Mouse (Mus musculus): Measurements from ENCODE around the gene Gm1140. TPM values are rescaled to one million over a fixed set of nuclear protein-coding genes. Genes with fewer than 3 reads are reported as not detected.

Gene Gm1140
- polyA plus RNA-seq (2012; rRNA removed), result not detected in 2 replicates

DNA sequence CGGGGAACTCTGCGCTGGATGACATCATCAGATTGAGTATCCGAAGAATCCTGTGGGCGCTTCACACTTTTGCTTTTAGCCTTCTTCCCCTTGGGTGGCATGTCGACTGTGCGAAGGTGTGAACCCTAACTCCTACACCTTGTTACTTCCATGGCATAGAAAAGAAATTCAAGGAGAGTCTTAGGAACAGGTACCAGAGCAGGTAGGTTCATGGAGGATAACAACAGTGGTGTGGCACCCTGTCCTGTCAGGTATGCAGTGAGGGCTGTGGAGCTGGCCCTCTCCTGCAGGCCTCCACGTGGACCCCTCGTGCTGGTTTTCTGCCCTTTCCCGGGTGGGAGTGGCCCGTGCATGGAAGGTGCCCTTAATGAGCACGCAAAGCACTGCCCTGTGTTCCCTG is at the start of gene Gm1140:
Gm1140 (minus strand) TSS at position 101 of the 400 bp plus-strand sequence.

GRCm38 (mm10) chrX:67695398-67695797 is 2.0 kb upstream of the Gm1140 start, which contains the start of gene Gm14692:
Gm14692 (plus strand) TSS chrX:67695698.

Other genes starting within 250 kb of the Gm1140 start
- gene Gm14692, start 2.1 kb upstream of the Gm1140 start, polyA plus RNA-seq (2012; rRNA removed), result not detected in 2 replicates
- not detected in 2 replicates for gene 4933436I01Rik, start 227.9 kb upstream of the Gm1140 start, polyA plus RNA-seq (2012; rRNA removed)